Mouse (Mus musculus) c-Kit-negative CD71-positive TER-119-positive erythroid progenitor cells, embryonic 14.5 days (primary cell): Measurements from ENCODE around the gene Hist1h4m.
"Not testable (repeated sequence)": the region's sequence is repeated elsewhere in the genome, so short reads cannot be mapped to it uniquely, and the experiment has no call there.

Experiments used
- DNase-seq: peaks from one replicate; pipeline ENCODE4 v3.0.0-alpha.2; 2013; ENCODE audit warnings: low read depth, low spot score

Hist1h4m gene

GRCm38 (mm10) chr13:21810073-21810472 lies 1.5 kb upstream of the Hist1h4m start, which contains the start of the genes Hist1h2bq and Hist1h2ao:
Gene Hist1h2bq, minus strand, starts transcription at chr13:21810197.
Gene Hist1h2ao, plus strand, starts transcription at chr13:21810465.
- DNase-seq: not testable (repeated sequence)

GRCm38 (mm10) chr13:21811074-21811473 lies 472 bp upstream of the Hist1h4m start:
- DNase-seq: not testable (repeated sequence)

GRCm38 (mm10) chr13:21812092-21812491 lies 546 bp downstream of the Hist1h4m start:
- DNase-seq: not testable (repeated sequence)

GRCm38 (mm10) chr13:21820082-21820890 lies 8.7 kb downstream of the Hist1h4m start:
- not testable (repeated sequence) for DNase-seq

- no peak for DNase-seq
Measured at GRCm38 (mm10) chr13:21828511-21828910, 17.0 kb downstream of the Hist1h4m start.

- DNase-seq: no peak
Measured at GRCm38 (mm10) chr13:21830344-21830743, 18.8 kb downstream of the Hist1h4m start.

GRCm38 (mm10) chr13:21831418-21832394 lies 20.2 kb downstream of the Hist1h4m start, which contains the start of gene Hist1h4n:
Gene Hist1h4n, minus strand, starts transcription at chr13:21832196.
- not testable (repeated sequence) for DNase-seq

GRCm38 (mm10) chr13:21833461-21833860 lies 21.9 kb downstream of the Hist1h4m start, which contains the start of the genes Hist1h2ap and Hist1h2br:
Gene Hist1h2ap, minus strand, starts transcription at chr13:21833507.
Gene Hist1h2br, plus strand, starts transcription at chr13:21833743.
- DNase-seq: not testable (repeated sequence)

- DNase-seq: not testable (repeated sequence)
Measured at GRCm38 (mm10) chr13:21840508-21840907, 29.0 kb downstream of the Hist1h4m start.

GRCm38 (mm10) chr13:21846356-21846755 lies 34.8 kb downstream of the Hist1h4m start:
- DNase-seq: not testable (repeated sequence)

- no peak for DNase-seq
Measured at GRCm38 (mm10) chr13:21847883-21848282, 36.3 kb downstream of the Hist1h4m start.

- DNase-seq: not testable (repeated sequence)
Measured at GRCm38 (mm10) chr13:21850696-21851095, 39.1 kb downstream of the Hist1h4m start.

GRCm38 (mm10) chr13:21852215-21852945 lies 40.8 kb downstream of the Hist1h4m start:
- no peak for DNase-seq

GRCm38 (mm10) chr13:21855146-21855545 lies 43.6 kb downstream of the Hist1h4m start:
- DNase-seq: peak; percentile 48

GRCm38 (mm10) chr13:21855698-21856162 lies 44.2 kb downstream of the Hist1h4m start:
- DNase-seq: peak; percentile 47

GRCm38 (mm10) chr13:21861608-21862007 lies 50.1 kb downstream of the Hist1h4m start:
- DNase-seq: no peak
